Mouse (Mus musculus) G1E (cell line): Measurements from ENCODE around the gene Ctnnbl1.

ENCODE experiments used
- CTCF ChIP-seq: IDR thresholded peaks from 2 replicates; pipeline ENCODE4 v1.5.1; 2012; ENCODE audit warnings: low read depth, low read length, inconsistent platforms, mixed read lengths
- GATA1 ChIP-seq: IDR thresholded peaks from 2 replicates; pipeline ENCODE4 v1.6.1; 2012; ENCODE audit warnings: borderline replicate concordance, low read length, inconsistent platforms, mixed read lengths
- TAL1 ChIP-seq: conservative IDR thresholded peaks from 2 replicates; pipeline ENCODE4 v1.6.1; 2012; ENCODE audit warnings: low read depth, low read length, inconsistent platforms, mixed read lengths

GRCm38 (mm10) chr2:157807621-157808367 is 70.6 kb downstream of the Ctnnbl1 start:
- no peak for TF ChIP-seq TAL1
- TF ChIP-seq CTCF: no peak
- TF ChIP-seq GATA1: no peak
